Mouse (Mus musculus) ES-Bruce4 (cell line): ENCODE data around the gene Ier5l.

Experiments
- CTCF ChIP-seq: IDR thresholded peaks from one replicate; pipeline ENCODE4 v1.8.1; 2011; ENCODE audit warnings: low read depth, low read length
- EP300 ChIP-seq: IDR thresholded peaks from 2 replicates; pipeline ENCODE4 v1.6.1; 2011; ENCODE audit warnings: low read depth, low read length; ENCODE audit not compliant: insufficient read depth
- POLR2A ChIP-seq: IDR thresholded peaks from one replicate; pipeline ENCODE4 v1.8.1; 2011; ENCODE audit warnings: low read length; ENCODE audit not compliant: insufficient read depth

DNA sequence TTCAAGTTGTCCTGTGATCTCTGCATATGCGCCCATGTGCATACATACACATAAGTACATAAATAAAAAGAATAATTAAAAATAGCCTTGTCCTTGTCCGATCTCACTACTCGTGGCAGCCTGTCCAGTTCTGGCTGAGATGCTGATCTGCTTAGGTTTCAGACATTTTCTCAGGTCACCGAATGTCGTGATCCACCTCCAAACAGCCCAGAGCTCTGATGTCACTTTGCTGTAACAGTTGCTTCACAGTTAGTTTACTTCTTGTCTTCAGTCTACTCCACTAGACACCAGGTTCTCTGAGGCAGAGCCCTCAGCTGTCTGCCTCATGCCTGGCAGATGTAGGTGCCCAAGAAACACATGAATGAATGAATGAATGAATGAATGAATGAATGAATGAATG, 9.6 kb downstream of the Ier5l start:
- TF ChIP-seq EP300 = no peak
- no peak for TF ChIP-seq CTCF
- no peak for TF ChIP-seq POLR2A
